Mouse (Mus musculus) spleen, postnatal 10 days (tissue): ENCODE data around the gene P3h1.

Experiments used
- DNase-seq, 2 experiments: peaks; one replicate each; pipeline ENCODE4 v3.0.0; 2021 to 2022; ENCODE audit warnings: low spot score in 2 of 2

The P3h1 gene

GRCm38 (mm10) chr4:119238661-119239060 lies 5.9 kb downstream of the P3h1 start:
- DNase-seq = no peak

DNA sequence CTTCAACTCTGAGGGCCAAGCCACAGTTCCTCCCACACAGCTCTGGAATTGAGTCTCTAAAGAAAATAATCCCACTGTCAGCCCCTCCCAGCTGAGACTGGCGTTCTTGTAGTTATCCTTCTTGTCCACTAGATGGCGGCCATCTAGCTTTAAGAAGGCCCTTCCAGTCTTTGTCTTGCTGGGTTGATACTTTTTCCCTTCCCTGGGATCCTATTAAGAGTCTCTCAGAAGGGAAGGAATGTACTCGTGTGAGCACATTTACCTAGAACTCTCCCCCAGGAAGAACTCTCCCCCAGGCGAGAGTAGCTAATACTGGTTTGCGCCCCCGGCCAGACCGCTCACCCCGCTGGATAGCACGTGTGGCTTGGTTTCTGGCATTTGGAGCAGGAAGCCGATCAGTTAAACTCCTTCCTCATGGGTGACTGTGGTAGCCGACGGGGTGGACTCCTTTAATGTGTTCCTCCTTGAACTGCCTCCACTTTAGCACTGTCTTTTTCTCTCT lies 6.5 kb downstream of the P3h1 start:
- DNase-seq = peak; percentile 29 to 32

DNA sequence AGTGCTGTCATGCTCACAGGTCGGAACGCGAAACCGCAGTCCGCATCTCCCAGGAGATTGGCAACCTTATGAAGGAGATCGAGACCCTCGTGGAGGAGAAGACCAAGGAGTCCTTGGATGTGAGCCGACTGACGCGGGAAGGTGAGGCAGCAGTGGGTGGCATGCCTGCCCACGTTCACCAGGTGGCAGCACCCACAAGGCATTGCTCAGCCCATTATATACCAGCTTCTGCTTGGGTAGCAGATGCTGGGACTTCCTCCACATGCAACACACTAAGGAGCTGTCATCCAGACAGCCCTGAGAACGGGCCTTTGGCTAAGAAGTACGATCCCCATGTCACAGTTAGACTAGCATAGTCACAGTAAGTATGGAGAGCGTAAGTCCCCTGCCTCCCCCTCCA lies 8.9 kb downstream of the P3h1 start:
- peak; percentile 18 to 60 for DNase-seq

- DNase-seq = no peak
Measured at GRCm38 (mm10) chr4:119242571-119242970, 9.9 kb downstream of the P3h1 start.

DNA sequence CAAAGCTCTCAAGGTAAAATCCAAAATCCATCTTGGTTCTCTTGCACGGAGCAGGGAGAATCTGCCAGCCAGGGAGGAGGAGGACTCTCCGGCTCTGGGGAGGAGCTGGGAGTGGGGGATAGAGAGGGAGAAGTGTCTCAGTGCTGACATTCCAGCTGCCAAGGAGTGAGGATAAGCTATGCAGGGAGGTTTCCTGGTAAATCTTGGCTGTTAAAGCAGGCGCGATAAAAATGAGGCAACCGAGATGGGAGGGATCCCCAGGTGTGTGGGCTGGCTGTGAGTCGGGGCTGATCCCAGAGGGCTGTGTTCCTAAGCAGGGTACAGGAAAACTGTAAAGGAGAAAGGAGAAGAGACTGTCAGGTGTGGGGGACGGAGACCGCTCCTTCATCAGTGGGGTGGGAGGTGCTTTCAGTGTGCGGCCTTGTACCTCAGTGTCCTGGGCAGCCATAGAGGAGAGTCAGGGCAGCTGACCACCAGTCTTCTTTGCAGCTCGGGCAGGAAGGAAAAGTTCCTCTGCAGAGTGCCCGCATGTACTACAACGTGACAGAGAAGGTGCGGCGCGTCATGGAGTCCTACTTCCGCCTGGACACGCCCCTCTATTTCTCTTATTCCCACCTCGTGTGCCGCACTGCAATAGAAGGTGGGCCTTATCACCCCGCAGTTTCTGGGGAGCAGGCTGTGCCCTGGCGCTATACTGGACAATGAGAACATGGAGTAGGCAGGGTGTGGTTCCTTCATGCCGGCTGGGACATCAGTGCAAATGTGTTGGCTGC lies 11.9 kb downstream of the P3h1 start:
- DNase-seq = no peak

DNA sequence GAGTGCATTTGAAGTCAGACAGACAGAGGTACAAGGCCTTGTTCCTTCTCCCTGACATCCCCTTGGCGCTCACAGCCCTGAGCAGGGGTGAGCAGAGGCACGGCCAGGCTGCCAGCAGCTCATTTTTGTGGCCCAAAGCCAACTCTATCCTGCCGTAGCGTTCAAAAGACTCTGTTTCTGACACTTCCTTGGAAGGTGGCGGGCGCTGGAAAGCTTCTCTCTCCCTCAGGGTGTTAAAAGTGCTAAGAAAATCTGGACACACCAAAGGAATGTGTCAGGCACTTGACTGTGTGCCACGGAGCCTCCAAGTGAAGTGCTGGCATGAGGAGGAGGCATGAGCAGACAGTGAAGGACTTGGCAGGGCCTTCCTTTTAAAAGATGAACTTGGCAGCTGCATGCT lies 12.8 kb downstream of the P3h1 start:
- no peak for DNase-seq

DNA sequence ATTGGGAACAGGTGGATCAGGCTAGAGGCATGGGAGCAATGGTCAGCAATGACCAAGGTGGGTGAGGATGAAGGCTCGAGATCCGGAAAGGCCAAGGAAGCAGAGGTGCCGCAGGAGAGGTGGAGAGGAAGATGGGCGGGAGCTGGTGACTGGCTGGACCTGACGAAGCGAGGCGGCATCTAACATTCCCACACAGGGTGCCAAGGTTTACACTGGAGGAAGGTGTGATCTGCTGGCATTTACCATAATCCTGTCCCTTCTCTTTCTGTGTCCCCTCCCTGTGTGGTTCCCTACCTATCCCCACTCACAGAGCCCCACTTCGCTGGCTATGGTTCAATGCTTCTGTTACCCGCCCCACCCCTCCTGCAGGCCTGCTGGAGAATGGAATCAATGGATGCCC lies 13.2 kb downstream of the P3h1 start:
- no peak for DNase-seq

DNA sequence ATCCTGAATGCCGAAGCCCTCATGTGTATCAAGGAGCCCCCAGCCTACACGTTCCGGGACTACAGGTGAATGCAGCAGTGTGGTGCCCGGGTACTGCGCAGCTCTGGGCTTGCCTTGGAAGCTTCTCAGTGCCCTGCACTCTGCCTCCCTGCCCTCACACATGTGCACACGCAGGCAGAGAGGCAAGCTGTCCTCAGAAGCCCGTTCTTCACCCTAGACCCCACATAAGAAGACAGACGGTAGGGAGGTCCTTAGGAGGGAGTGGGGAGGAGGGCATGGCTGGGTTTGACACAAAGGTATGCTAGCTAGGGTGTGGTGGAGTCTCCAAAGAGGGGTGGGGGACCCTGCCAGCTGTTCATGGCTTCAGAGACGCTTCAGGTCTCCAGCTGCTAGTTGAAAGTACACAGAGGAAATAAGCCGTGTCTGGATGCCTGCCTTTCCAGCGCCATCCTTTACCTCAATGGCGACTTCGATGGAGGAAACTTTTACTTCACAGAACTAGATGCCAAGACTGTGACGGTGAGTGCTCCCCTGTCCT lies 14.0 kb downstream of the P3h1 start:
- DNase-seq = no peak

DNA sequence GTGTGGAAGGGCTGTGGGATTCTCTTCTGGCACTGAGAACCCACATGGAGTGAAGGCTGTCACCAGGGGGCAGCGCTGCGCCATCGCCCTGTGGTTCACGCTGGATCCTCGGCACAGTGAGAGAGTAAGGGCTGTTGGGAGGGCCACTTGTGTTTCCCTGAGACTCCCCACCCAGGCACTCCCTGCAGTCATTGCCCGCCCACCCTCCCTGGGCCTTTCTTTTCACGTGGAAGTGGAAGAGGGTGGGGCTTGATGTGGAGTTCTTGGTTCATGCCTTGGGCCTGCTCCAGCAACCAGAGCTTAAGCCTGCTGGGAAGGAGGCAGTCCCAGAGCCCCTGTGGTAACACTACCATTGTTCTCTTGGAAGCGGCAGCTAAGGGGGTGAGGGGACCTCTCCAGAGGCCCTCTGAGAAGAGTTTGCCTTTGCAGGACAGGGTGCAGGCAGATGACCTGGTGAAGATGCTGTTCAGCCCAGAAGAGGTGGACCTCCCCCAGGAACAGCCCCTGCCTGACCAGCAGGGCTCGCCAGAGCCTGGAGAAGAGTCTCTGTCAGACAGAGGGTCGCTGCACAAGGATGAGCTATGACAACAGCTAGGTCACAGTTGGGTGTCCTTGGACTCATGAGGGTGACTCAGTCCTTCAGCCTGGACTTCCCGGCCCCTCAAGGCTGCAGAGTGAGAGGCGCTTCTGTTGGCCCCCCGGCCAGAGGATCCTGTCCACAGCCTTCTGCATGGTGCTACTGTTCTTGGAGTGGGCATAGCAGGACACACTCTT lies 14.9 kb downstream of the P3h1 start:
- DNase-seq = peak; percentile 47 to 81

- DNase-seq = no peak
Measured at GRCm38 (mm10) chr4:119248407-119248965, 15.8 kb downstream of the P3h1 start.

GRCm38 (mm10) chr4:119252025-119252808 lies 19.5 kb downstream of the P3h1 start:
- DNase-seq = no peak

DNA sequence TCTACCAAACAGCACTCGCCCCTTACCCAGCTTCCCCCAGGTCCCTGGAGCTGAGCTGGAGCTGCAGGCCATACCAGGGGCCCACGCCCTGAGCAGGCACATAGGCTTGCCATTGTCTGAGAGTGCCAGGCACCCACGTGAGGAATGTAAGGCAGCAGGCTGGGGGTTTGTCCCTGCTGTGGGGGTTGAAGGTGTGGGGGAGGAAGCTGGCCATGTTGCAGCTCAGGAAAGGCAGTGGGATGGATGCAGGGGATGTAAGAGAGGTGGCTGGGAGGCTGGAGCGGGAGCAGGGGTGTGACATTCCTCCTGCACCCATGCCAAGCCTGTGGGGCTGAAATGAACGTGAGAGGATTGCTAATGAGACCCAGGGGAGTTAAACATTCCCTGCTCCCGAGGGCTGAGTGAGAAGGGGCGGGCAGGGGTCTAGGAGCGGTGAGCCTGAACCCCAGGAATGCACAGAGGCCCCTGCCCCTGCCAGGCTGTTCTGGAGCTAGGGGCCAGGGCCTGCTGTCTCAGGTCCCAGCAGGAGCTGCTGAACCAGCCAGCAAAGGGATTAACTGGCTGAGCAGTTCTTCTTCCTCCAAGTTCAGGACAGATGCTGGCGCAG lies 21.4 kb downstream of the P3h1 start:
- DNase-seq = no peak

- no peak for DNase-seq
Measured at GRCm38 (mm10) chr4:119255351-119255750, 22.6 kb downstream of the P3h1 start, which contains the start of gene Cldn19. Gene Cldn19 (plus strand): TSS chr4:119255414.

DNA sequence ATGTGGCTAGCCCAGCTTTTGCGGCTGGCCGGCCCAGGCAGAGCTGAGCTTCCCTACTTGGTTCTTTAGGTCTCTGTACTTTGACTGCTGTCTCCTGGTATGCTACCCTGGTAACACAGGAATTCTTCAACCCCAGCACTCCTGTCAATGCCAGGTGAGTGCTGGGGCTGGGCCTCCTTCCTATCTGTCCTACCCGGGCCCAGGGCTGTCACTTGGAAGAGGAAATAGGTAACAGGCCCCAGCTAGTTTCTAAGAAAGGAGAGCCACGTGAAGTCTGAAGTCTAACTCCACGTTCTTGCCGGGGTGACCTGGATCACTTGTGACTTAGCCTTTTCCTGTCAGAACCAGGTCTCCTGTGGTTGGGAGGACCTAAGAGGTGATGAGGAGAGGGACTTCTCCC lies 24.4 kb downstream of the P3h1 start:
- no peak for DNase-seq

DNA sequence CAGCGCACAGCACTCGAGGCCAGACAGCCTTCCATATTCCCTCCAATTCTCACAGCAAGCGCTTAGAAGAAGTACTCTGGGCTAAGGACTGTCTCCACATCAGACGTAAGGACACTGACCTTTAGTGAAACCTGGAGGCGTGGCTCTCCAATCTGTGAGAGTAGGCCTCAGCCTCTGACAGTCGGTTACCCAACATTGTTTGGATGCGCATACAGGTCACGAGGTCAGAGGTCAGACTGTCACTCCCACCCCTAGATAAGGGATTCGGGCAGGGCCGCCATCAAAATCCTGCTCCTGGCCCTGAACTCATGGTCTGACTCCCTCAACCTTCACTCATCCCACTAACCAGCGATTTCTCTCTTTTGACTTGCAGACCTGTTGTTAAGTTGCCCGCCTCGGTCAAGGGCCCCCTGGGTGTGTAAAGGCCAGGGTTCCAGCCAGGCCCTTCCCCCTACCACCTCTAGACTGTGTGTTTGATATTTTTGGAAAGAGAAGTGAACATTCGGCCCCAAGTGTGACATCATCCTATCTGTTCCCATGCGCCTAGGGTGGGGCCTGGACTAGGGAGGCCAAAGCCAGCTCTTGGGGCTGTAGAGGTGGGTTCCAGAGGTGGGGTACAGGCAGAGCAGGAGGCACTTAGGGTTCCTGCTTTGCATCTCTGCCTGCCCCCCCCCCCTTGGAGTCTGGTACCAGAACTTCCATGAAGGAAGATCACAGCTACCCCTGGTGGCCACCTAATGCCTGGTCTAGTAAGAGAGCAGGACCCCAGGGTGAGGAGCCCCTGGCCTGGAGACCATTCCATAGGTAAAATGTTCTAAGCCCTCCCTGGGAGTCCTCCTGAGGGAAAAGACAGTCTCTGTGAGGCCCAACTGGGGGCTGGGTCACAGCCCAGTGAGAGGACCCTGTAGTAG lies 26.9 kb downstream of the P3h1 start:
- DNase-seq = no peak

GRCm38 (mm10) chr4:119261087-119261713 lies 28.5 kb downstream of the P3h1 start:
- DNase-seq = no peak

DNA sequence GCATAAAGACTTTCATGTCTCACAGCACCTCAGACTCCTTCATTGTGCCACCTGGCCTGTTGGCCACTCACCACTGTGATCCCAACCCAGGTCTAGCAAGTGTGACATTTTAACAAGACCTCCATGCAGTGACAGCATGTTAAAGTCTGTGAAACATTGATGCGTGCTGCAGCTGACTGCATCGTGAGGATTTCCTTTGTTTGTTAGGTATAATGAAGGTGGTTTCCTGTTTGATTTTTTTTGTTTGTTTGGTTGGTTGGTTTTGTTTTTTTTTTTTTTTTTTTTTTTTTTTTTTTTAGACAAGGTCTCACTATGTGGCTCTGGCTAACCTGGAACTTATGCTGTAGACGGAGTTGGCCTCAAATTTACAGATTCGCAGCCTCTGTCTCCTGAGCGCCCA lies 29.8 kb downstream of the P3h1 start:
- DNase-seq = no peak

DNA sequence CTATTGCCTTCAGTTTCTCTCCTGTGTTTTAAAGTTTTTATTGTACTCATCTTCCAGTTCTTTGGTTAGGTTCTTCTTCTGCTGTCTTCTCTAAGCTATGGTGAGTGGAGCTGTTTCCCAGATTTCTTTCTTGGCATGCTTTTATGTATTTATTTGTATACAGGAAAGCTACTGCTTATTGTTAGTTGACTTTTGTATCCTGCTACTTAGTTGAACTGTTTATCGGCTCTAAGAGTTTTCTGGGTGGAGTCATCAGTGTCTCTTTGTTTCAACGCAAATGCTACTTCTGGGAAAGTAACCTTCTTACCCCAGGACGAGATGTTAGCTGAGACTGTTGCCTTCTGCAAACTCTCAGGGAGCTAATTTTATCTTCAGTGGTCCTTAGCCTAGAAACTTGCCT lies 30.7 kb downstream of the P3h1 start:
- no peak for DNase-seq

DNA sequence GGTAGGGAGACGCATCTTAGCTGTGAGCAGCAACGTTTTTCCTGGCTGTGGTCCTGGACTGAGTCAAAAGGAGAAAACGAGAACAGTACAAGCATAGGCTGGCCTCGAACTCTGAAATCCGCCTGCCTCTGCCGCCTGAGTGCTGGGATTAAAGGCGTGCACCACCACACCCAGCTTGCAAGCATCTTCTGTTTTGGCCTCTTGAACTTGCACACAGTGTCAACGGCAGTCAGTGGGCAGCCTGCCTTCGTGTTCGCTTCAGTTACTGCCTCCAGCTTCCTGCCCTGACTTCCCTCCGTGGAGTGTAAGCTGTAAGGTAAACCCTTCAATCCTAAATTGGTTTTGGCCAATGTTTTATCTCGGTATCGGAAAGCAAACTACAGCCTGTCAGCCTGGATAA lies 33.9 kb downstream of the P3h1 start:
- no peak for DNase-seq

GRCm38 (mm10) chr4:119274627-119275026 lies 41.9 kb downstream of the P3h1 start:
- no peak for DNase-seq
